Mouse (Mus musculus) midbrain, embryonic 12.5 days (tissue): ENCODE measurements around the gene Slc30a3. TPM values are rescaled to one million over a fixed set of nuclear protein-coding genes. Genes with fewer than 3 reads are reported as not detected.

Experiments used
- ATAC-seq: fragments of 200-750 bp; cut with Nextera tagmentation; 2 replicates; pipeline ENCODE4 v1.8.0; 2017; ENCODE audit warnings: low read depth, moderate TSS enrichment, moderate library complexity; ENCODE audit not compliant: low FRiP score
- H3K27ac ChIP-seq: fragments of 300-500 bp; sonication (generic); replicated peaks from 2 replicates; pipeline ENCODE4 v1.5.1; 2016; ENCODE audit warnings: mild to moderate bottlenecking
- H3K27me3 ChIP-seq: fragments of 300-500 bp; sonication (generic); 2 replicates; pipeline ENCODE4 v1.6.1; 2016; ENCODE audit warnings: mild to moderate bottlenecking
- H3K36me3 ChIP-seq: fragments of 300-500 bp; sonication (generic); 2 replicates; pipeline ENCODE4 v1.6.1; 2016
- H3K4me1 ChIP-seq: fragments of 300-500 bp; sonication (generic); 2 replicates; pipeline ENCODE4 v1.6.1; 2016
- H3K4me2 ChIP-seq: fragments of 300-500 bp; sonication (generic); replicated peaks from 2 replicates; pipeline ENCODE4 v1.6.1; 2016; ENCODE audit warnings: mild to moderate bottlenecking, moderate library complexity
- H3K4me3 ChIP-seq: fragments of 300-500 bp; sonication (generic); 2 replicates; pipeline ENCODE4 v1.5.1; 2016; ENCODE audit warnings: mild to moderate bottlenecking
- H3K9ac ChIP-seq: fragments of 300-500 bp; sonication (generic); replicated peaks from 2 replicates; pipeline ENCODE4 v1.6.1; 2016; ENCODE audit warnings: mild to moderate bottlenecking, moderate library complexity
- H3K9me3 ChIP-seq: fragments of 300-500 bp; sonication (generic); 2 replicates; pipeline ENCODE4 v1.6.1; 2016; ENCODE audit warnings: mild to moderate bottlenecking
- WGBS: fragments of 180-500 bp; shearing (Covaris S2); methylation state at CpG from one replicate; pipeline ENCODE4 v1.1.7; 2016; 5-methylcytosine and 5-hydroxymethylcytosine counted together
- polyA plus RNA-seq: library from polyadenylated mRNA; unstranded; fragments of >200 nt; fragmentation: Nextera tagmentation; extraction: Ambion mirVana; gene quantifications from 2 replicates; pipeline ENCODE4 v1.2.1, GENCODE M21; 2016

Gene Slc30a3
- polyA plus RNA-seq, 1 experiment from 2014 or later, result 10.7 TPM

DNA sequence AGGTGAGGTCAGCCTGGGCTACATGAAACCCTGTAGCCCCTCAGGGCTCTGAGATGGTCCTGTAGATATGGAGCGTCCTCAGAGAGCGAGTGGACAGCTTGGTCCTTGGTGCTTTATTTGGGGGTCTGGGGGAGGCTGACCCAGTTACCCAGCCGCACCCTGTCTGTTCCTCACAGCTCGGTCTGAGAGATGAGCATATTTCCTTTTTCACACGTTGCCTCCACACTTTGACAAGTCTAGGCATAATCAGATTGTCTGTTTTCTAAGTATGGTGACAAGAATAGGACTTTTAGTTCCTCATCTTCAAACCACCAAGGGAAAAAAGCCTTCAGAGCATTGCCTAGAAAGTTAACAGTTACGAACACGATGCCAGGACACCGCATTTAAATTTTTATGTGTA, 13.1 kb upstream of the Slc30a3 start:
- ATAC-seq, result no peak
- Histone ChIP-seq H3K27me3 (peaks cover 9% of the 10 kb centered on the region; the same call in 1 of the 2 replicates), H3K4me2 (no peak overlapping the region), H3K36me3 (no peaks in the 10 kb centered on the region), H3K9ac (no peak overlapping the region), H3K27ac (no peak overlapping the region), H3K4me3 (no peak overlapping the region), H3K9me3 (no peaks in the 10 kb centered on the region), H3K4me1 (no peaks in the 10 kb centered on the region)
- 87% methylated on average over 8 of the region's 8 CpGs for WGBS

GRCm38 (mm10) chr5:31116912-31117311, 8.9 kb upstream of the Slc30a3 start:
- ATAC-seq, result no peak
- no peaks in the 10 kb centered on the region for H3K36me3 ChIP-seq
- no peak overlapping the region for H3K4me2 ChIP-seq
- no peaks in the 10 kb centered on the region for H3K9me3 ChIP-seq
- WGBS, result 34% methylated on average over 10 of the region's 10 CpGs
- H3K27me3 ChIP-seq, result peaks cover 10% of the 10 kb centered on the region; the same call in 1 of the 2 replicates
- H3K4me1 ChIP-seq, result no peaks in the 10 kb centered on the region
- H3K27ac ChIP-seq, result no peak overlapping the region
- no peak overlapping the region for H3K4me3 ChIP-seq
- no peak overlapping the region for H3K9ac ChIP-seq

DNA sequence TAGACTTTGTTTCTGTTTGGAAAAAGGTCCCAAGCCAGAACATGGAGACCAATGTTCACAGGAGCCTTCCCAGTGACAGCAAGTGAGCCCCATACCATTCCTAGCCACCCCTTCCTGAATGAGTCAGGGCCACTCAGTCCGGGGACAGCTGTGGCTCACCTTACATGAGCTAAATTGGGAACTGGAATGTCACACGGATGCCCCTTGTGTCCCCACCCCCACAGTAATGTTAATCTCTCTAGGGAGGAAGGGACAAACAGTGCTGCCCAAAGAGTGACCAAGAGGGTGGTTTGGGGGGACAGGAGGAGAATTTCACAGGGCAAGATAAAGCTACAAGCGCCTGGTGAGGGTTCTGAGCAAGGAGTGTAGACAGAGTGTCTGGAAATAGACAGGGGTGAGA, 8.3 kb upstream of the Slc30a3 start, which contains the start of gene Trim54:
Trim54 (plus strand) TSS at position 359 of the 400 bp plus-strand sequence.
- no peak for ATAC-seq
- H3K4me1 ChIP-seq, result no peaks in the 10 kb centered on the region
- H3K27me3 ChIP-seq, result peaks cover 10% of the 10 kb centered on the region; the same call in 1 of the 2 replicates
- H3K4me2 ChIP-seq, result no peak within 1 kb of the TSS
- no peak within 1 kb of the TSS for H3K4me3 ChIP-seq
- H3K9me3 ChIP-seq, result no peaks in the 10 kb centered on the region
- no peaks in the 10 kb centered on the region for H3K36me3 ChIP-seq
- 56% methylated on average over 3 of the region's 3 CpGs for WGBS
- no peak within 1 kb of the TSS for H3K9ac ChIP-seq
- H3K27ac ChIP-seq, result no peak within 1 kb of the TSS

DNA sequence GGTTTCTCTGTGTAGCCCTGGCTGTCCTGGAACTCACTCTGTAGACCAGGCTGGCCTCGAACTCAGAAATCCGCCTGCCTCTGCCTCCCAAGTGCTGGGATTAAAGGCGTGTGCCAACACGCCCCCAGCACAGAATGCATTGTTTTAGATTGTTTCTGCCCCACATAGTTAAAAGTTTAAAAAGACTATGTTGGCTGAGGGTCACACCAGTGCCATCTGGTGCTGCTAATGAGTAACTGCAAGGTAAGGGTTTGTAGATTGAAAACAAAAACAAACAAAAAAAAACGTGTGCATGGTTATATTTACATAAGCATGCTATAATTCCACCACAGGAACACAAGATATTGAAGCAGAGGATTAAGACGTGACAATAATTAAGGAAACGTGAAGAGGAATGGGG, 2.7 kb upstream of the Slc30a3 start:
- ATAC-seq, result no peak
- H3K9me3 ChIP-seq, result no peaks in the 10 kb centered on the region
- H3K27ac ChIP-seq, result no peak overlapping the region
- WGBS, result 40% methylated on average over 7 of the region's 7 CpGs
- H3K9ac ChIP-seq, result no peak overlapping the region
- H3K27me3 ChIP-seq, result no peaks in the 10 kb centered on the region
- H3K4me2 ChIP-seq, result no peak overlapping the region
- no peaks in the 10 kb centered on the region for H3K36me3 ChIP-seq
- no peaks in the 10 kb centered on the region for H3K4me1 ChIP-seq
- H3K4me3 ChIP-seq, result no peak overlapping the region

GRCm38 (mm10) chr5:31105814-31106335, 2.2 kb downstream of the Slc30a3 start, which contains the start of gene Dnajc5g:
Dnajc5g (plus strand) TSS chr5:31106285.
- Histone ChIP-seq H3K36me3 (no peaks in the 10 kb centered on the region), H3K4me1 (no peaks in the 10 kb centered on the region), H3K9me3 (no peaks in the 10 kb centered on the region), H3K27ac (no peak within 1 kb of the TSS), H3K9ac (no peak within 1 kb of the TSS), H3K27me3 (no peaks in the 10 kb centered on the region; the same call in 1 of the 2 replicates), H3K4me2 (no peak within 1 kb of the TSS), H3K4me3 (no peak within 1 kb of the TSS)
- no peak for ATAC-seq
- WGBS, result 82% methylated on average over 9 of the region's 9 CpGs

DNA sequence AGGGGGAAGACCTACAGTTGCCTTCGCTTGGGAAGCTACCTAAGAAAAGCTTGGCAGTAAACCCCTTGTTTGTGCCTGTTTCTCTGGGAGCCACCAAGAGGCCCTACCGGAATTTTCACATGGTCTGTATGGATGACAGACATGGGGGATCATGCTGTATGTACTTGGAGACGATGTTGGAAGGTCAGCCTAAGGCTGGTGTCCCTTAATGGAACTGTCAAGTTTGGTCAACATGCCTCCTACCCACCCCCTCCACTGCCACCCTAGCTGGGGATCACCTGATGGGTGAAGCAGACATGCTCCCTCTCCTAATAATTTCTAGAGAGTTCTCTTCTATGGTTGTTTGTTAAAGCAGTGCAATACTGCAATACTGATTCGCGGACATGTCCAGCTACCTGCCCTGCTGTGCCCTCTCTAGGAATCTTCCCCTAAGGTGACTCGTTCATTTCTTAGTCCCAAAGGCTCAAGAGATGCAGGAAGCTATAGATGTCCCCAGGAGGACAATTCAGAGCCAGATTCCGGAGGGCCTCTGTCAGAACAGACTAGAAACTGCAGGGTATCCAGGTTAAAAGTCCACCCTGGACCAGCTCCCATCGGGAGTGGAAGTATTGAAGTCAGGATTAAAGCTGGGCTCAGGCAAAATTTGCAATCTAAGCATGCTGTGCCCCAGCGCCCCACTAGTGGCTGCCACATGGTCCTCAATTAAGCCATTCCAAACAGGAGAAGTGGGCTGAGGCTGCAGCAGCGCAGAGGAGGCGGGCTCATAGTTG, 12.1 kb downstream of the Slc30a3 start:
- Histone ChIP-seq H3K27ac (no peak overlapping the region), H3K27me3 (peaks cover 88% of the 10 kb centered on the region), H3K9me3 (no peaks in the 10 kb centered on the region), H3K4me2 (peak overlapping the region; percentile 63), H3K4me3 (no peak overlapping the region; the same call in 1 of the 2 replicates), H3K9ac (no peak overlapping the region), H3K4me1 (peaks cover 36% of the 10 kb centered on the region), H3K36me3 (no peaks in the 10 kb centered on the region)
- no peak for ATAC-seq
- WGBS, result 24% methylated on average over 11 of the region's 11 CpGs

DNA sequence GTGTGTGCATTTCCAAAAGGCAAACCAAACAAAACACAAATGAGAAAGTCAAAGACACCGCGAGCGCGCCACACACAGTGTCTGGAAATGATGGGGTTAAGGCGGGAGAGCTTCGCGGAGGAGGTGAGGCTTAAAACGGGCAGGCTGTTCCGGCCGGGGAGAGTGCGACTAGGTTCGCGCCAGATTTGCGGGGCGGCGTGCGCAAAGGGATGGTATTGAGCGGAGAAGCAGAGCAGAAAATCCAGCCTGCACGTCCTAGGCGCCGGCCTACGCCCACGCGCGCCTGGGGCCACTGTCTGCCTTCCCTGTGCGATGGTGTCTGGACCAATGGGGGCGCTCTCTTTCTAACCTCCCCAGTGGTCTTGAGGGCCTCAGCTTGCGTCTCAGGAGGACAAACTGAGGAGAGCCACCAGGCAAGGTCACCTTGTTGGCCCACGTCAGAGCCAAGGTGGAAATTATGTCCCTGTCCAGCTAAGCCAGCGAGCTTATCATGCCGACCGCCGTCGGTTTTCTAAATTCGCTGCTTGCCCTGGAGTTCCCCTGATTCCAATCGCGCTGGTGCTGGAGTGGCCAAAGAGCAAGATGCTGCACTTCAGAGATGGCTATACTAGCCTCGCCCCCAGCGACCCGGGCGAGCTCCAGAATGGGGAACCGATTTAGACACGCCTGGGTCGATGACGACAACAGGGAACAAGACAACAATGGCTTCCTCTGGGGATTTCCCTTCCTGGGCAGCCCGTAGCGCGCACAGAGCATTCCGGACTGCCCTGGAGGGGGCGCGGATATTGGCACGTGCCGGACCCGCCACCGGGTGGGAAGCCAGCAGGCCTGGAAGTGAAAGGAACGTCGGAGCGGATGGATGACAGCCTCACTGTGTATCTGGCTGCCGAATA, 13.0 kb downstream of the Slc30a3 start:
- H3K27ac ChIP-seq, result no peak overlapping the region
- peak; percentile 45; the same call in 1 of the 2 replicates for ATAC-seq
- peaks cover 36% of the 10 kb centered on the region for H3K4me1 ChIP-seq
- H3K27me3 ChIP-seq, result peaks cover 97% of the 10 kb centered on the region
- H3K9ac ChIP-seq, result no peak overlapping the region
- H3K9me3 ChIP-seq, result no peaks in the 10 kb centered on the region
- under 1% methylated on average over 59 of the region's 59 CpGs for WGBS
- H3K4me2 ChIP-seq, result peak overlapping the region; percentile 63
- peak overlapping the region; percentile 53 for H3K4me3 ChIP-seq
- no peaks in the 10 kb centered on the region for H3K36me3 ChIP-seq

- Histone ChIP-seq H3K27me3 (peaks cover 98% of the 10 kb centered on the region), H3K4me1 (peaks cover 36% of the 10 kb centered on the region), H3K4me3 (peak overlapping the region; percentile 53), H3K27ac (no peak overlapping the region), H3K4me2 (peak overlapping the region; percentile 63), H3K36me3 (no peaks in the 10 kb centered on the region), H3K9ac (no peak overlapping the region), H3K9me3 (no peaks in the 10 kb centered on the region)
- 2% methylated on average over 29 of the region's 29 CpGs for WGBS
- ATAC-seq, result no peak
Observed at GRCm38 (mm10) chr5:31094100-31094798, 13.8 kb downstream of the Slc30a3 start.

GRCm38 (mm10) chr5:31093151-31094041, 14.6 kb downstream of the Slc30a3 start:
- Histone ChIP-seq H3K27ac (0 out of 2 replicates have a peak overlapping the region, but pooled peaks have one; percentile 10), H3K4me1 (peaks cover 36% of the 10 kb centered on the region), H3K27me3 (peaks cover 99% of the 10 kb centered on the region), H3K36me3 (no peaks in the 10 kb centered on the region), H3K4me3 (peak overlapping the region; percentile 53), H3K4me2 (peak overlapping the region; percentile 63), H3K9me3 (no peaks in the 10 kb centered on the region), H3K9ac (peak overlapping the region; percentile 68)
- ATAC-seq, result peak; percentile 62
- under 1% methylated on average over 51 of the region's 54 CpGs for WGBS

DNA sequence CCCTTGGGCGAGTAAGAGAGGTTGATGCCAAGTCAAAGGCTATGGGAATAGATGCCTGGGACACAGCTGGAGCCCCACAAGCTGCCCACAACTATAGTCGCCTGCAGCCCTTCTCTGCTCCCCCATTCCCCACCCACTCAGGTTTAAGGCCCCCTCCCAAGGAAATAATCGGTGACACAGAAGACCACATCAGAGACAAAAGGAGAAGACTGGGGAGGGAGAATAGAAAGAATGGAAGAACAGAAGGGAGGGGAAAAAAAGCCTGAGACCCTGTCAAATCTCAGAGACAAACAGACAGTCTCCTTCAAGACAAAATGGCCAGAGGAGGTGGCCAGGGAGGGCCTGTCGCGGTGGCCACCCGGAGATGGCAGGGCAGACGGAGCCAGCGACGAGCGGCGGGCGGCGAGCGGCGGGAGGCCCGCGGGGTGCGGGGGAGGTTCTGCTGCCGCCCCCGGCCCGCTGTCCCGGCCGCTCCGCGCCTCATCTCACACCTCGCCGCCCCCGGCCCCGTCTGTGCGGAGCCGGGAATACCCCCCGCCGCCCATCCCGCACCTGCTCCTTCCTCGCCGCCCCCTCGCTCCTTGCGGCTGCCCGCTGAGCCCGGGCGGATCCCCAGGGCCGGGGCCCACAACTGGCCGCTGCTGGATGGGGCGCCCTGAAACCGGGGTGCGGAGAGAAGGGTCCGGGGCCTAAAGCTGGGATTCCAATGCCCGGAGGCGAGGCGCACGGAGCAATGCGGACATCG, 15.6 kb downstream of the Slc30a3 start:
- ATAC-seq, result 0 out of 2 replicates have a peak, but pooled peaks have one; percentile 8
- no peak overlapping the region for H3K27ac ChIP-seq

More for the DNA sequence above, 15.6 kb downstream of the Slc30a3 start:
- peak overlapping the region; percentile 68 for H3K9ac ChIP-seq
- peak overlapping the region; percentile 53 for H3K4me3 ChIP-seq
- no peaks in the 10 kb centered on the region for H3K36me3 ChIP-seq
- WGBS, result 2% methylated on average over 41 of the region's 53 CpGs
- H3K4me2 ChIP-seq, result peak overlapping the region; percentile 63
- peaks cover 98% of the 10 kb centered on the region for H3K27me3 ChIP-seq
- H3K9me3 ChIP-seq, result no peaks in the 10 kb centered on the region
- peaks cover 36% of the 10 kb centered on the region for H3K4me1 ChIP-seq
